11 mouse cellular contexts compared by ENCODE assay signal in genomic region chr15:26838386-26838785, GRCm38 (mm10).
"Had no signal": no experiment of that assay in that cellular context is flagged by ENCODE, and none has a peak within 500 bp of the region (broad histone marks: within the 10 kb centered on the region; RNA-seq: fewer than 3 reads in every experiment).

No protein-coding gene starts in this region.

- DNase-seq: kidney, adult 8-10 months; kidney, postnatal 10 days; kidney, postnatal 36 days; liver; lung, adult 18-20 months; lung, postnatal 10 days; lung, postnatal 36 days; right cerebral cortex, postnatal 14 days; spleen, adult 18-20 months; thymus, adult 18-20 months; thymus, postnatal 36 days had no signal
